Mouse (Mus musculus) adrenal gland, postnatal 36 days (tissue): ENCODE results near the gene Nap1l1. TPM values are rescaled to one million over a fixed set of nuclear protein-coding genes. Genes with fewer than 3 reads are reported as not detected.
A peak's percentile ranks its signal among the peaks of the same experiment; 100 is the strongest.

Experiments used
- DNase-seq, 2 experiments: peaks; one replicate each; pipeline ENCODE4 v3.0.0; 2021; ENCODE audit warnings: mixed read lengths in 1 of 2
- total RNA-seq, 2 experiments: library from RNA; stranded (reverse); gene quantifications; 2 replicates each; pipeline ENCODE4 v1.2.3; 2021

Gene Nap1l1
- total RNA-seq, 2 experiments from 2014 or later: 140 to 149 TPM

- no peak for DNase-seq
These were observed 41.4 kb downstream of the Nap1l1 start for GRCm38 (mm10) chr10:111514282-111514885.

GRCm38 (mm10) chr10:111515071-111516010, 42.3 kb downstream of the Nap1l1 start:
- no peak for DNase-seq

DNA sequence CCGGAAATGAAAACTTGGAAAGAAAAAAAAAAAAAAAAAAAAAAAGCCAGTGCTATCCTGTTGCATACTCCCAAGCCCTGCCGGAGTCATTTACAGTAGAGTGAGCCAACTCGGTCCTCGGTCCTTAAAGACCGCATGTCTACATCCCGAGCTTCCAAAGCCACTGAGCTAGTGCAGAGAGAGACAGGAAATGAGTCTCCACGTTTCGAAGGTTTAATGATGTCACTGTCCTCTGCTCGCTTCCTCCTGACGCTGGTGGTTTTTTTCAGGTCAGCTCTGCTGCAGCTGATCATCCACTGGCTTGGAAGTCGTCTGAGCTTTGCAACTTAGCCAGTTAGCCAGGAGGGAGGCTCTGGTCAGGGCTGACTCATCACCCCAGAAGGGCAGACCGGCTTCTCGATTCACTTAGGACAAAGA, 43.2 kb downstream of the Nap1l1 start:
- DNase-seq: peak; percentile 79

- no peak for DNase-seq
These were observed 43.9 kb downstream of the Nap1l1 start for GRCm38 (mm10) chr10:111516804-111517436.

- no peak for DNase-seq
These were observed 45.3 kb downstream of the Nap1l1 start for GRCm38 (mm10) chr10:111518350-111518749.

- peak; percentile 63 to 73 for DNase-seq
These were observed 46.8 kb downstream of the Nap1l1 start for GRCm38 (mm10) chr10:111519620-111520370.

DNA sequence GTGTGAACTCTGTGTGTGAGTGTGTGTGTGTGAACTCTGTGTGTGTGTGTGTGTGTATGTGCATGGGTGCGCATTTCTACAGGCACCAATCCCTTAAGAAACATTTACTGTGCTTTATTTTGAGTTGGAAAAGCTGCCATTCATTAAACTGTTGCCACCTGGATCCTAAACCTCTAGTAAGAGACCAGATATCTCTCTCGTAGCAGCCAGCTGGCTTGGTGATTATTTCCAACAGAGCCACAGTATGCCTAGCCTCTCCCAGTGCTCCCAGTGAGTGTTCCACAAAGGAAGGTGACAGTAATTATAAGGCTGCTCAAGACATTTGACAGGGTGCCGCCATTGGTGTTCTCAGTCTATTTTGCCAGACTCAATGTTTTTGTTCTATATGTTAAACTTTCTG, 47.6 kb downstream of the Nap1l1 start:
- DNase-seq: no peak

GRCm38 (mm10) chr10:111521636-111522035, 48.6 kb downstream of the Nap1l1 start:
- no peak for DNase-seq

- no peak for DNase-seq
These were observed 49.2 kb downstream of the Nap1l1 start for GRCm38 (mm10) chr10:111522230-111522629.

- no peak for DNase-seq
These were observed 50.9 kb downstream of the Nap1l1 start for GRCm38 (mm10) chr10:111523894-111524293.

GRCm38 (mm10) chr10:111527057-111527456, 54.0 kb downstream of the Nap1l1 start:
- no peak for DNase-seq

- no peak for DNase-seq
These were observed 54.6 kb downstream of the Nap1l1 start for GRCm38 (mm10) chr10:111527613-111528012.

DNA sequence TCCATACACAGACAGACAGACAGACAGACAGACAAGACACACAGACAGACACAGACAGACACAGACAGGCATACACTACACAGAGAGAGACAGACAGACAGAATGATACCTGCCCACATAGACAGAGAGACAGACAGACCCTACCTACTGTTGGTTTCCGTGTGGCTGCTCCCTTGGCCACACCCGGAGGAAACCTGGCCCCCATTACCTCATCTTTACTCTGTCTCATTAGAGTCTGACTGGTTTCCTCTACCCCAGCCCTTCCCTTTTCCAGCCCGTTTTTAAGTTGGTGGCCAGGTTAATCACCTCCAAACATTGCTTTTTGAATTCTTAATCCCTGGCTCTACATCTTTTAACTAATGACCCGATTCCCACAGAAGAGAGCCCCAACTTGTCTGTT, 55.3 kb downstream of the Nap1l1 start:
- DNase-seq: no peak

GRCm38 (mm10) chr10:111530398-111530797, 57.4 kb downstream of the Nap1l1 start:
- DNase-seq: no peak

- DNase-seq: no peak
These were observed 61.7 kb downstream of the Nap1l1 start for GRCm38 (mm10) chr10:111534691-111535090.

DNA sequence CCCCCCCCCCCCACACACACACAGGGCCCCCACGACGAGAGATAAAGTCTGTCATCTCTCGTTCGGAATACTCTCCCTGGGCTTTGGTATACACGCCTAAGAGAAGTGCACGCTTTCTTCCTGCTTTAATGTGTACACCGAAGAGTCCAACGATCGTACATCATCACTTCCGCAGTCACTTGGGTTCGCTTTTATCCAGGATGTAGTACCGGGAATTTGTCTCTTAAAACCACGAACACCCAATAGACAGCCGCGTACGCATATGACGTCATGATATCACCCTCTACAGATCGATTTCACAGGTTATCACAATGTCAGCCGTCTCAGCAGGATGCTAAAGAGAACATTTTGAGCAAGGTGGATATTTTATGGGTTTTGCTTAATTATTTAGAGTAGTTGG, 64.4 kb downstream of the Nap1l1 start:
- no peak for DNase-seq

DNA sequence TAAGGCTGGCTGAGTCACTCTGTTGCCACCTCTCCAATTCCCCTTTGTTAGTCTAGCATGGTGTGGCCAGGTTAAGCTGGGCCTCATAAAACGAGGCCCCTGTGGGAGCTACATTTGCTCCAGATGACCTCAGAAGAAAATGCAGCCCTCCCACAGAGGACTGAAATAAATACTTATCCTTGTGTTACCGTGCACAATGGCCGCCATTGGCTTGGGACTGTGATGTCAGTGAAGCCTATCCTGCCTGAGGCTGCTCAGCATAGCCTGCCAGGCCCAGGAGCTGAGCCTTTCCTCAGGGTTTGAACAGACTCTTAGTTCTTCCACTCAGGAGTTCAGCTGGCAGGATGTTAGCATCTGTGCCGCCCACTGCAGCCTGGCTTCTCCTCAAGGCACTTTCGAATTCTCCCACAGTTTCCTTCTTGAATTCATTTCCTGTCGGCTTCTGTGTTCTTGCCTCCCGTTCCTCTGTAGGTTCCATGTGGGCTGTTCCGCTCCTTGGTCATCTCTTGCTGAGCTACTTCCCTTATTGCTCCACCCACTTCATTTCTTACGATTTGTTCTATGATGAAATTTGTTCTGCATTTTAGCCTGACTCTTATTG, 66.8 kb downstream of the Nap1l1 start:
- DNase-seq: peak in 1 of 2 experiments; percentile 31

DNA sequence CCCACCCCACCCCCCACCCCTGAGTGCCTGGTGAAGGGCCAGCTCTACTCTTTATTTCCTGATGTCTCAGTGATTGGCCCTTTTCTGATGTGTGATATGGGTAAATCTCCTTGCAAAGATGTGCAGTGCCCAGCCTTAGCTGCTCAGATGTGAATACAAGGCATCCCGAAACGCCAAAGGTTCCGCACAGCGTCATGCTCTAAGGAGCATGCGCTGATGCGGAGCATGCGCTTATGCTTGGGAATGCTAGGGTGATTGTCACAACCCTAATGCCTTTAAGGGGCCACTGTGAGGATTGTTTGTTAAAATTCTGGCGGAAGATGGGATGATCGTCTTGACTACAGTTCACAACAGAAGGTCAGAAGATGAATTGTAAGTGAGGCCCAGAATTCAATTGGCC, 67.7 kb downstream of the Nap1l1 start:
- no peak for DNase-seq

- no peak for DNase-seq
These were observed 70.1 kb downstream of the Nap1l1 start for GRCm38 (mm10) chr10:111543106-111543505.

- peak; percentile 65 to 75 for DNase-seq
These were observed 70.8 kb downstream of the Nap1l1 start for GRCm38 (mm10) chr10:111543781-111544260.

DNA sequence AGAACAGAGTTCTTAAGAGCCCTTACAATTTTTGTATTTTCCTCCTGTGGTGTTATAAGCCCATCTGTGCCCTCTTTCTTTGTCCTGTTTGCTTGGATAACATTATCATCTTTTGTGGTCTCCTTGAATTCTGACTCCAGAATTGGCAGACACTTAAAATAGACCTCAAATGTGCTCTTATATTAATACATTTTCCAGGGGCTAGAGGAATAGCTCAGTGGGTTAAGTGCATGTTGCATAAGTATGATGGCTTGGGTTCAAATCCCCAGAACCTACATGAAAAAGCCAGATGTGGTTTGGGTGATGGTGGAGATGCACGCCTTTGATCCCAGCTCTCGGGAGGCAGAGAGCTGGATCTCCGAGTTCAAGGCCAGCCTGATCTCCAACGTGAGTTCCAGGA, 71.3 kb downstream of the Nap1l1 start:
- no peak for DNase-seq

- DNase-seq: no peak
These were observed 72.6 kb downstream of the Nap1l1 start for GRCm38 (mm10) chr10:111545648-111546047.
